Mouse (Mus musculus) kidney, adult 10 weeks (tissue): ENCODE results near the gene Olfr922. TPM values are rescaled to one million over a fixed set of nuclear protein-coding genes. Genes with fewer than 3 reads are reported as not detected.

Source experiments
- polyA plus RNA-seq: library from polyadenylated mRNA; stranded (reverse); fragments of 350-450 nt; fragmentation: Illumina TruSeq; extraction: RNeasy Lipid Tissue Mini Kit (QIAGEN cat#74804); gene quantifications from one replicate; pipeline ENCODE4 v1.2.3, GENCODE M21; 2014; ENCODE audit warnings: low read depth, low replicate concordance

The Olfr922 gene
- polyA plus RNA-seq: not detected

DNA sequence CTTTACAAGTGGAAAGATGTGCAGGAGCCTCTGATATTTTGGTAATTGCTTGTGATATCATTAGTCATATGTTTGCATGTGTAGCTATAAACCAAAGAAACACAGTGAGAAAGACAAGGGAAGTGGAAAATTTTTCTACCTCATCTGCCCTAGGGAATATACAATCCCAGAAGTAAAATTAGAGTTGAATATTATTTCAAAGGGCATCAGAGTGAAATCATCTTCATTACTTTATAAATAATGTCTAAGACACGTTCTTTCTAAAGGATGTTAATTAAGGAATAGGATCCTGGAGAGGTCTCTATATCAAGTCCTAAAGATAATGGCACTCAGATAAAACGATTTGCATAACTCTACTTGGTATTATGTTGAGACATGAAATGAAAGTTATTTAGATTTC lies at the start of gene Olfr922:
Gene Olfr922 (plus strand): TSS at position 301 of the 400 bp plus-strand sequence.

DNA sequence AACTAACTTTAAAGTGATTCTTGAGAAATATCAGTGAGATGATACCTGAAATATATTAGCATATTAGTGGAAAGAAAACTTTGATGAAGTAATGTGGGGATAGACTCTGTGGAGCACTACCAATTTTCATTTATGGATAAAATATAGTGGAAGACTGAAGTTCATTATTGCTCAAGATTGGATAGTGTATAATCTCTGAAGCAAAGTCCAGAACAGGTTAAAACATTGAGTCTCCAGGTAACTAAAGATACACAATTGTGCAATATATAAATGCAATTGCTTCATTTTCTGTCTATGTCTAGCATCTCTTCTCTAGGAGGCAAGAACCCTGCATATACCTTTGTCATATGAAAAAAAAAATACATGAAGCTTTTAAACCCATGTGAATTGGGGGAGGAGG lies 41.6 kb upstream of the Olfr922 start, which contains the start of gene Olfr921:
Gene Olfr921 (plus strand): TSS at position 301 of the 400 bp plus-strand sequence.

DNA sequence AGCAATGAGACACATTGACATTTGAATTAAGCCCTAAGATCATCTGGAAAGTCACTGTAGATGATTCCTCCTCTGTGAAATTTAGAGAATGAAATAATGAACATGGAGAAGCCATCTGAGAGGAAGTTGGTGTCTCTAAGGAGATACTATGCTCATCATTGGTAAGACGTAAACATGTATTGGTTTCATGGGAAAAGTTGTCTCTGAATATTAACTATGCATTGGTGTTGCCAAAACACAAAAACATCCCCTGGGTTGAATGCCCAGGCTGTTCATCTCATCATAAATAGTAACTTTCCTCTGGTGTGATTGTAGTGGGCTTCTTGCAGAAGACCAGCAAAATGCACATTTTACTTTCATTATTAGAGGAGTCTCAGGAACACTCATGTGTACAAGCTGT lies 11.8 kb downstream of the Olfr922 start, which contains the start of gene Olfr923:
Gene Olfr923 (plus strand): TSS at position 301 of the 400 bp plus-strand sequence.

DNA sequence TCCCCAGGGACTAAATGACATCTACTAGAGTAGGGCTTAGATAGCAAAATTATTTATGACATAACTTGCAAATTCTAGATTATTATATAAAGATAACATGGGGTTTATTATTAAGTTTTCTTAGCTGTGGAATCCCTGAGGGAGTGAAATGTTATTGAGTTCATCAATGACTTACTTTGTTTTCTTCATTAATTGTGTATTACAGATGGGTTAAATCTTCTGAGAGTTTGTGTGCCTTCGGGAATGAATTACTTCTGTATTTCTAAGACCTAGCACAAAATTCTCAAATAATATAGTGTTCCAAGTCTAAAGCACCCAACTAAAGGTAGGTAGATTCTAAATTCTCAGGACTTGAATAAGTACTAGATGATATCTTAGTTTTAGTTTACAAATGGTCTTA lies 29.7 kb downstream of the Olfr922 start, which contains the start of gene Olfr924:
Gene Olfr924 (plus strand): TSS at position 301 of the 400 bp plus-strand sequence.

DNA sequence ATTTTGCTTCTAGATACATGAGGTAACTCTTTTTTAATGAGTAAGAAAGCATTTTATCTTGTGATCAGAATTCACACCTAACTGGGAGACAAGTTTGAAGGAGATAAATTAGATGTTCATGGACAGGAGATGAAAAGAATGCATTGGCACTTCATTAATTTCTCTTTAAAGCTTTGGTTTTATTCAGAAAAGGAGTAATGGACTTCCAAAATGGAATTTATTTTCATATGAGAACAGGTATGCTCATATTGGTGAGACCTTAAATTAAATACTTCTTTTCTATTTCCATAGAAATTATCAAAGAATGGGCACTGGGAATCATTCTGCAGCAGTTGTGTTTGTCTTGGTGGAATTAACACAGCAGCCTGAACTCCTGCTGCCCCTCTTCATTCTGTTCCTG lies 40.3 kb downstream of the Olfr922 start, which contains the start of gene Olfr26:
Gene Olfr26 (plus strand): TSS at position 301 of the 400 bp plus-strand sequence.

Other genes with a start within 250 kb of the Olfr922 start
- not detected for gene Olfr912, start 234.4 kb upstream of the Olfr922 start, polyA plus RNA-seq
- gene Olfr913, start 221.9 kb upstream of the Olfr922 start, polyA plus RNA-seq: not detected
- not detected for gene Olfr914, start 209.5 kb upstream of the Olfr922 start, polyA plus RNA-seq
- not detected for gene Olfr916, start 154.7 kb upstream of the Olfr922 start, polyA plus RNA-seq
- gene Olfr917, start 148.8 kb upstream of the Olfr922 start, polyA plus RNA-seq: not detected
- gene Olfr918, start 140.0 kb upstream of the Olfr922 start, polyA plus RNA-seq: not detected
- not detected for gene Olfr919, start 110.9 kb upstream of the Olfr922 start, polyA plus RNA-seq
- gene Vwa5a, start 96.3 kb upstream of the Olfr922 start, polyA plus RNA-seq: 67.2 TPM
- 0.57 TPM for gene Olfr920, start 62.3 kb upstream of the Olfr922 start, polyA plus RNA-seq
- not detected for gene Olfr921, start 41.5 kb upstream of the Olfr922 start, polyA plus RNA-seq
- gene Olfr923, start 11.9 kb downstream of the Olfr922 start, polyA plus RNA-seq: not detected
- gene Olfr924, start 29.8 kb downstream of the Olfr922 start, polyA plus RNA-seq: not detected
- gene Olfr26, start 40.4 kb downstream of the Olfr922 start, polyA plus RNA-seq: not detected
- gene Olfr926, start 62.5 kb downstream of the Olfr922 start, polyA plus RNA-seq: not detected
- not detected for gene Olfr930, start 115.2 kb downstream of the Olfr922 start, polyA plus RNA-seq
- not detected for gene Olfr933, start 157.7 kb downstream of the Olfr922 start, polyA plus RNA-seq
- gene Olfr934, start 173.7 kb downstream of the Olfr922 start, polyA plus RNA-seq: not detected
- gene Olfr935, start 185.1 kb downstream of the Olfr922 start, polyA plus RNA-seq: not detected
- gene Olfr146, start 208.8 kb downstream of the Olfr922 start, polyA plus RNA-seq: not detected